Mouse (Mus musculus): ENCODE measurements at regions not wholly inside any gene's neighbourhood (a gene's known extent, or its start where the extent isn't known, plus 50 kb on each side); places are given as distances from the start of the nearest gene placed in this dataset.
A peak's percentile ranks its signal among the peaks of the same experiment; 100 is the strongest.
"Not testable (repeated sequence)": the region's sequence is repeated elsewhere in the genome, so short reads cannot be mapped to it uniquely, and the experiment has no call there.

DNA sequence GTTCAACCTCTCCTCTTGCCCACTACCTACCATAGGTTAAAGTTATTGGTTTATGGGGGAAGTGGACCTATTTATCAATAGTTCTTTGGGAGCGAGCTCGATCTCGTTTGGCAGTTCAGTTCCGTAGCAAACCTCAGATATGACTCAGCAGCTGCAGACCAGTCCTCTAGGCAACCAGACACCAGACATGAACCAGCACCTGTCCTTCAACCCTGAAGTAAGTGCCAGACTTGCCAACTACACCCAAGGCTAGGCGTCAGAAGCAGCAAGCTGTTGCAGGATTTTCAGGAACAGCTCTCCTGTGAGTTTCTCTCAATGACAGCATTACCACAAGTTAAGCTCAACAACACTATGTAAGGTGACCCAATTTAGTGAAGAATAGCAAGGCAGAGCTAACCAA lies 53.3 kb upstream of the Trdn start:
- H3K4me3 ChIP-seq (ENCODE audit: low read length): no peak overlapping the region
- DNase-seq (ENCODE audit: low spot score) (no peak), ATAC-seq (no peak)
- no peaks in the 10 kb centered on the region for H3K9me3 ChIP-seq (ENCODE audit: low read length)
- H3K36me3 ChIP-seq (ENCODE audit: insufficient read depth, low read length): no peaks in the 10 kb centered on the region
- H3K4me1 ChIP-seq (ENCODE audit: insufficient read depth, low read length): no peaks in the 10 kb centered on the region
- no peak overlapping the region for H3K9ac ChIP-seq (replicated peaks; ENCODE audit: low read length)
- 90% methylated on average over 5 of the region's 5 CpGs for WGBS
- no peak overlapping the region for H3K27ac ChIP-seq
- no peak overlapping the region for H3K4me2 ChIP-seq (ENCODE audit: low read depth, low read length)
- TF ChIP-seq CTCF (IDR thresholded peaks at IDR 0.05; ENCODE audit: low read depth): no peak
- no peaks in the 10 kb centered on the region for H3K27me3 ChIP-seq (ENCODE audit: insufficient read depth, low read length)

DNA sequence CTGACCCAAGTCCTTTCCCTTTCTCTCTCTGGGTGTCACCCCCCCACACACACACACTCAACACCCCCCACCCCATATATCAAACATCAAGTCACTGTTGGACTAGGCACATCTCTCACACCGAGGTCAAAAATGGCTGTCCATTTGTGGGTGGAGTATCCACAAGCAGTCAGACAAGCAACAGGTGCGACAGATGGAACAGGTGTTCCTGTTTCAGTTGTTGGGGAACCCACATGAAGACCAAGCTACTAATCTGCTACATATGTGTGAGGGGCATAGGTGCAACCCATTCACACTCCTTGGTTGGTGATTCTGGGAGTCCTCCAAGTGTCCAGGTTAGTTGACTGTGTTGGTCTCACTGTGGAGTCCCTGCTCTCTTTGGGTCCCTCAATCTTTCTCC lies 58.1 kb upstream of the Trdn start:
- no peak overlapping the region for H3K27ac ChIP-seq
- H3K4me2 ChIP-seq (ENCODE audit: low read depth, low read length): no peak overlapping the region
- no peaks in the 10 kb centered on the region for H3K27me3 ChIP-seq (ENCODE audit: insufficient read depth, low read length)
- no peaks in the 10 kb centered on the region for H3K36me3 ChIP-seq (ENCODE audit: insufficient read depth, low read length)
- WGBS: 88% methylated on average over 2 of the region's 2 CpGs
- H3K4me3 ChIP-seq (ENCODE audit: low read length): no peak overlapping the region
- TF ChIP-seq CTCF (IDR thresholded peaks at IDR 0.05; ENCODE audit: low read depth): no peak
- ATAC-seq (no peak), DNase-seq (ENCODE audit: low spot score) (no peak)
- no peaks in the 10 kb centered on the region for H3K9me3 ChIP-seq (ENCODE audit: low read length)
- H3K9ac ChIP-seq (replicated peaks; ENCODE audit: low read length): no peak overlapping the region
- no peaks in the 10 kb centered on the region for H3K4me1 ChIP-seq (ENCODE audit: insufficient read depth, low read length)

DNA sequence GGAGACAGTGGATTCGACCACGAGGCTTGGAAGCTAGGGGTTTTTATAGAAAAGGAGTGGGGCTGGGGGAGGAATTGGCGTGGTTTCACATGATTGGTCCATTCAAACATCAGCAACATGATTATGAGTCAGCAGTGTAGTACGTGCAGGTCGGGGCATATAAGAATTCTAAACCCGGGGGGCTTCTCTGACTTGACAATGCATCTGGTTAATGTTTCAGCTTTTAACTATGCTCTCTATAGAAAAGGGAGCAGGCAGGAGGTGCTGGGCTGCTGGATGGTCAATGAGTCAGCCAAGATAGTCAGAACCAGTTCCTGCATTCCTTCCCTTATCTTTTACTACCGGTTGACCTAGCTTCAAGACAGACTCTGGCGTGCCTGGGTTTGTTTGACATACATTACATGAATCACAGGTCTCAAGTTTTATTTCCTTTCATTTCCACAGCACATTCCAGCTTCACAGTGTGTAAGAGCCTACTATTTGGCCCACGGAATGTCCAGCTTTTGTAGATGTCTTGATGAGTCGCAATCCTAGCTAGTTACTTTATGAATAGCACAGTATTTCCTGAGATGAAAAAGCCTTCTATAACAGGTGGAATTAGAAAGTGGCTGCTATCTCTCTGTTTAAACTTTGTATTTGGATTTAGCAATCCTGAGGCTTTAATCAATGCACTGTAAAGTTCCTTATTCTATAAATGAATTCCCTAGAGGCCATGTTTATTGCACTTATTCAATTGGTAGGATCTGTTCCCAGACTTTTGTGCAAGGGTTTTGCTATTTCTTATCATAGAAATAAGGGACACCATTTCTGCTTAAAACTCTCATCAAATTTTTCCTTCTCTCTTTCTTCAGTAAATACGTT lies 94.7 kb upstream of the Nkain2 start:
- no peaks in the 10 kb centered on the region for H3K27me3 ChIP-seq (ENCODE audit: insufficient read depth, low read length)
- 80% methylated on average over 11 of the region's 11 CpGs for WGBS
- H3K4me2 ChIP-seq (ENCODE audit: low read depth, low read length): no peak overlapping the region
- H3K9me3 ChIP-seq (ENCODE audit: low read length): no peaks in the 10 kb centered on the region
- H3K4me3 ChIP-seq (ENCODE audit: low read length): no peak overlapping the region
- no peak for TF ChIP-seq CTCF (IDR thresholded peaks at IDR 0.05; ENCODE audit: low read depth)
- no peak for DNase-seq (ENCODE audit: low spot score)
- H3K4me1 ChIP-seq (ENCODE audit: insufficient read depth, low read length): no peaks in the 10 kb centered on the region
- no peak overlapping the region for H3K27ac ChIP-seq
- H3K9ac ChIP-seq (replicated peaks; ENCODE audit: low read length): no peak overlapping the region
- no peaks in the 10 kb centered on the region for H3K36me3 ChIP-seq (ENCODE audit: insufficient read depth, low read length)
- ATAC-seq: no peak

- DNase-seq (ENCODE audit: low spot score); H3K4me1 ChIP-seq (ENCODE audit: insufficient read depth, low read length); ATAC-seq; H3K27ac ChIP-seq; H3K4me3 ChIP-seq (ENCODE audit: low read length); H3K36me3 ChIP-seq (ENCODE audit: insufficient read depth, low read length); H3K4me2 ChIP-seq (ENCODE audit: low read depth, low read length); H3K9me3 ChIP-seq (ENCODE audit: low read length); H3K9ac ChIP-seq (replicated peaks; ENCODE audit: low read length); H3K27me3 ChIP-seq (ENCODE audit: insufficient read depth, low read length): not testable (repeated sequence)
- 76% methylated on average over 5 of the region's 5 CpGs for WGBS
Measured at GRCm38 (mm10) chr10:32958286-32959043, 68.2 kb upstream of the Nkain2 start.

GRCm38 (mm10) chr10:32957476-32957875 lies 67.2 kb upstream of the Nkain2 start:
- not testable (repeated sequence) for H3K27ac ChIP-seq; H3K4me2 ChIP-seq (ENCODE audit: low read depth, low read length); H3K4me1 ChIP-seq (ENCODE audit: insufficient read depth, low read length); H3K9ac ChIP-seq (replicated peaks; ENCODE audit: low read length); DNase-seq (ENCODE audit: low spot score); ATAC-seq; H3K27me3 ChIP-seq (ENCODE audit: insufficient read depth, low read length); H3K9me3 ChIP-seq (ENCODE audit: low read length); H3K36me3 ChIP-seq (ENCODE audit: insufficient read depth, low read length); H3K4me3 ChIP-seq (ENCODE audit: low read length)
- 79% methylated on average over 1 of the region's 1 CpGs for WGBS

DNA sequence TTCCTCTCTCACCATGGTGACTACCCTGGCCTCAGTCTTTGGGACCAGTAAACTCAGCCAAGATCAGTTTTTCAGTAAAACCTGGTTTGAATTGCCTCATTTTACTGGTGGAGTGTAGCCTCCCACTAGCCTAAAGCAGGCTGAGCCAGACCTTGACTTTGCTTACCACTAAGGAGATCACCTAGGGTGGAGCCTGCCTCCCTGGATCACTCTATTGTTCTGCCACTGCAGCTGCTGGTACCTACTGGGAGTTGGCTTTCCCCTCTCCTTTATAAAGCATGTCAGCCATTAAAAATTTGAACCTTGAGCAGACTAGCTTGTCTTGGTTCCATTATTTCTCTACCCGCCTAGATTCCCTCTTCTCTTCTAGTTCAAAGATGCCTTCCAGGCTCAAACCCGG lies 63.5 kb upstream of the Nkain2 start:
- H3K27me3 ChIP-seq (ENCODE audit: insufficient read depth, low read length); H3K36me3 ChIP-seq (ENCODE audit: insufficient read depth, low read length); H3K9me3 ChIP-seq (ENCODE audit: low read length); H3K9ac ChIP-seq (replicated peaks; ENCODE audit: low read length); DNase-seq (ENCODE audit: low spot score); H3K4me3 ChIP-seq (ENCODE audit: low read length); H3K4me1 ChIP-seq (ENCODE audit: insufficient read depth, low read length); H3K27ac ChIP-seq; H3K4me2 ChIP-seq (ENCODE audit: low read depth, low read length); ATAC-seq: not testable (repeated sequence)
- 74% methylated on average over 2 of the region's 2 CpGs for WGBS

DNA sequence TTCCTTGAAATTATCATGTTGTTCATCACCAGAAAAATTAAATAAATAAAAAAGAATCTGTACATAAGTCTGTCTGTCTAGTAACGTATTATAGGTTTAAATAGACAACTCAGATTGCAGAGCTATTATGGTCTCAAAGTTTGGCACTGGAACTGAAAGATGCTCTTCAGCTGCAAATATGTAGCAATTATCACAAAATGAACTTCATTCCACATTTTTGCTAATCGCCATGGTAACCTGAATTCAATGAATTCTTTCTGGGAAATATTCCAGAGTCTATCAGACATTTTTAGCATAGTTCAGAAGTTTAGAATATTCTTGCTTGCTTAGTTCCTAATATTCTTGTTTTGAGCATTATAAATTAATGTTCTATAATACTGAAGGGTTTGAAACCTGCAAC lies 62.2 kb upstream of the Nkain2 start:
- no peak for ATAC-seq
- WGBS: 83% methylated on average over 2 of the region's 2 CpGs

More for the DNA sequence above, 62.2 kb upstream of the Nkain2 start:
- no peak overlapping the region for H3K27ac ChIP-seq
- H3K36me3 ChIP-seq (ENCODE audit: insufficient read depth, low read length): no peaks in the 10 kb centered on the region
- H3K27me3 ChIP-seq (ENCODE audit: insufficient read depth, low read length): no peaks in the 10 kb centered on the region
- no peak overlapping the region for H3K9ac ChIP-seq (replicated peaks; ENCODE audit: low read length)
- H3K4me3 ChIP-seq (ENCODE audit: low read length): no peak overlapping the region
- H3K4me2 ChIP-seq (ENCODE audit: low read depth, low read length): no peak overlapping the region
- H3K4me1 ChIP-seq (ENCODE audit: insufficient read depth, low read length): no peaks in the 10 kb centered on the region
- peak; percentile 11 for DNase-seq (ENCODE audit: low spot score)
- no peaks in the 10 kb centered on the region for H3K9me3 ChIP-seq (ENCODE audit: low read length)
- no peak for TF ChIP-seq CTCF (IDR thresholded peaks at IDR 0.05; ENCODE audit: low read depth)
